Mouse (Mus musculus) forebrain, embryonic 14.5 days (tissue): Measurements from ENCODE around the gene Mroh2a. TPM values are rescaled to one million over a fixed set of nuclear protein-coding genes. Genes with fewer than 3 reads are reported as not detected.

ENCODE experiments used
- ATAC-seq: fragments of 200-750 bp; cut with Nextera tagmentation; 2 replicates; pipeline ENCODE4 v1.8.0; 2017; ENCODE audit warnings: mild to moderate bottlenecking, moderate library complexity
- DNase-seq: peaks from one replicate; pipeline ENCODE4 v3.0.0-alpha.2; 2015; ENCODE audit warnings: low spot score
- H3K27ac ChIP-seq: fragments of 300-500 bp; sonication (generic); 2 replicates; pipeline ENCODE4 v1.5.1; 2014; ENCODE audit warnings: low read depth, mild to moderate bottlenecking, control low read depth, low read length, moderate library complexity
- H3K27me3 ChIP-seq: fragments of 300-500 bp; sonication (generic); replicated peaks from 2 replicates; pipeline ENCODE4 v1.6.1; 2014; ENCODE audit warnings: low read length, control low read depth, mixed read lengths; ENCODE audit not compliant: control insufficient read depth, insufficient read depth
- H3K36me3 ChIP-seq: fragments of 300-500 bp; sonication (generic); 2 replicates; pipeline ENCODE4 v1.6.1; 2014; ENCODE audit warnings: low read length, control low read depth; ENCODE audit not compliant: control insufficient read depth, insufficient read depth
- H3K4me1 ChIP-seq: fragments of 300-500 bp; sonication (generic); 2 replicates; pipeline ENCODE4 v1.6.1; 2014; ENCODE audit warnings: antibody characterized with exemption, low read length, control low read depth; ENCODE audit not compliant: control insufficient read depth, insufficient read depth
- H3K4me2 ChIP-seq: fragments of 300-500 bp; sonication (generic); 2 replicates; pipeline ENCODE4 v1.6.1; 2014; ENCODE audit warnings: mild to moderate bottlenecking, control low read depth, low read length
- H3K4me3 ChIP-seq: fragments of 300-500 bp; sonication (generic); 2 replicates; pipeline ENCODE4 v1.5.1; 2014; ENCODE audit warnings: low read depth, low read length, control low read depth
- H3K9ac ChIP-seq: fragments of 300-500 bp; sonication (generic); 2 replicates; pipeline ENCODE4 v1.6.1; 2014; ENCODE audit warnings: mild to moderate bottlenecking, low read length, control low read depth, moderate library complexity
- H3K9me3 ChIP-seq: fragments of 300-500 bp; sonication (generic); replicated peaks from 2 replicates; pipeline ENCODE4 v1.6.1; 2016; ENCODE audit warnings: low read length, control low read depth, mixed read lengths; ENCODE audit not compliant: control insufficient read depth
- WGBS: fragments of 180-500 bp; shearing (Covaris S2); extraction: QIAGEN DNeasy Blood & Tissue Kit; methylation state at CpG from one replicate; pipeline ENCODE4 v1.1.7; 2014; 5-methylcytosine and 5-hydroxymethylcytosine counted together
- polyA plus RNA-seq: library from polyadenylated mRNA; unstranded; fragments of >200 nt; fragmentation: Nextera tagmentation; extraction: Ambion mirVana; gene quantifications from 2 replicates; pipeline ENCODE4 v1.2.1, GENCODE M21; 2014

Mroh2a gene
- polyA plus RNA-seq, 1 experiment from 2014 or later, result 1.7 TPM

GRCm38 (mm10) chr1:88286887-88287696 lies 60.3 kb downstream of the Mroh2a start:
- peaks cover 76% of the 10 kb centered on the region for H3K9me3 ChIP-seq
- WGBS, result 76% methylated on average over 13 of the region's 13 CpGs

GRCm38 (mm10) chr1:88287697-88287980 lies 60.9 kb downstream of the Mroh2a start:
- Histone ChIP-seq H3K4me1 (no peaks in the 10 kb centered on the region), H3K9ac (no peak overlapping the region), H3K4me2 (no peak overlapping the region), H3K4me3 (no peak overlapping the region), H3K36me3 (no peaks in the 10 kb centered on the region), H3K27ac (no peak overlapping the region), H3K27me3 (no peaks in the 10 kb centered on the region), H3K9me3 (peaks cover 78% of the 10 kb centered on the region)
- ATAC-seq (0 out of 2 replicates have a peak, but pooled peaks have one; percentile 2), DNase-seq (peak; percentile 63)
- 38% methylated on average over 5 of the region's 5 CpGs for WGBS

More at GRCm38 (mm10) chr1:88286887-88287696, 60.3 kb downstream of the Mroh2a start:
- ATAC-seq (no peak), DNase-seq (no peak)
- no peak overlapping the region for H3K27ac ChIP-seq
- H3K4me2 ChIP-seq, result no peak overlapping the region
- no peak overlapping the region for H3K9ac ChIP-seq
- H3K4me3 ChIP-seq, result no peak overlapping the region
- no peaks in the 10 kb centered on the region for H3K4me1 ChIP-seq
- no peaks in the 10 kb centered on the region for H3K27me3 ChIP-seq
- no peaks in the 10 kb centered on the region for H3K36me3 ChIP-seq

GRCm38 (mm10) chr1:88288056-88288788 lies 61.4 kb downstream of the Mroh2a start:
- Histone ChIP-seq H3K4me2 (no peak overlapping the region), H3K36me3 (no peaks in the 10 kb centered on the region), H3K4me1 (no peaks in the 10 kb centered on the region), H3K9me3 (peaks cover 72% of the 10 kb centered on the region), H3K4me3 (no peak overlapping the region), H3K9ac (no peak overlapping the region), H3K27ac (no peak overlapping the region), H3K27me3 (no peaks in the 10 kb centered on the region)
- DNase-seq (no peak), ATAC-seq (no peak)
- WGBS, result 45% methylated on average over 3 of the region's 3 CpGs

- H3K9me3 ChIP-seq, result peaks cover 69% of the 10 kb centered on the region
- DNase-seq, result no peak
Observed at GRCm38 (mm10) chr1:88288789-88289127, 62.0 kb downstream of the Mroh2a start.

GRCm38 (mm10) chr1:88289152-88289551 lies 62.4 kb downstream of the Mroh2a start:
- Histone ChIP-seq H3K36me3 (no peaks in the 10 kb centered on the region), H3K9me3 (peaks cover 65% of the 10 kb centered on the region)

More at GRCm38 (mm10) chr1:88288789-88289127, 62.0 kb downstream of the Mroh2a start:
- no peak for ATAC-seq
- Histone ChIP-seq H3K4me2 (no peak overlapping the region), H3K9ac (no peak overlapping the region), H3K4me1 (no peaks in the 10 kb centered on the region), H3K4me3 (no peak overlapping the region), H3K27me3 (no peaks in the 10 kb centered on the region), H3K27ac (no peak overlapping the region), H3K36me3 (no peaks in the 10 kb centered on the region)
- 76% methylated on average over 3 of the region's 3 CpGs for WGBS

GRCm38 (mm10) chr1:88289917-88290316 lies 63.1 kb downstream of the Mroh2a start:
- H3K27me3 ChIP-seq, result no peaks in the 10 kb centered on the region
- DNase-seq, result no peak
- no peak overlapping the region for H3K4me2 ChIP-seq
- H3K4me1 ChIP-seq, result no peaks in the 10 kb centered on the region
- no peak overlapping the region for H3K9ac ChIP-seq
- H3K4me3 ChIP-seq, result no peak overlapping the region
- H3K36me3 ChIP-seq, result no peaks in the 10 kb centered on the region
- whole genome bisulfite sequencing, result 41% methylated on average over 4 of the region's 4 CpGs
- no peak overlapping the region for H3K27ac ChIP-seq
- H3K9me3 ChIP-seq, result peaks cover 57% of the 10 kb centered on the region
- ATAC-seq, result no peak

More at GRCm38 (mm10) chr1:88289152-88289551, 62.4 kb downstream of the Mroh2a start:
- no peaks in the 10 kb centered on the region for H3K4me1 ChIP-seq
- no peak overlapping the region for H3K4me2 ChIP-seq
- WGBS, result 43% methylated on average over 2 of the region's 2 CpGs
- H3K27ac ChIP-seq, result no peak overlapping the region
- DNase-seq (no peak), ATAC-seq (no peak)
- no peak overlapping the region for H3K9ac ChIP-seq
- H3K27me3 ChIP-seq, result no peaks in the 10 kb centered on the region
- no peak overlapping the region for H3K4me3 ChIP-seq

GRCm38 (mm10) chr1:88290511-88290910 lies 63.7 kb downstream of the Mroh2a start:
- H3K27me3 ChIP-seq, result no peaks in the 10 kb centered on the region
- H3K27ac ChIP-seq, result no peak overlapping the region
- H3K4me3 ChIP-seq, result no peak overlapping the region
- H3K4me1 ChIP-seq, result no peaks in the 10 kb centered on the region
- peaks cover 55% of the 10 kb centered on the region for H3K9me3 ChIP-seq
- no peaks in the 10 kb centered on the region for H3K36me3 ChIP-seq
- H3K4me2 ChIP-seq, result no peak overlapping the region
- 65% methylated on average over 1 of the region's 1 CpGs for WGBS
- no peak overlapping the region for H3K9ac ChIP-seq
- DNase-seq, result no peak
- ATAC-seq, result no peak

- Histone ChIP-seq H3K4me2 (no peak overlapping the region), H3K9ac (no peak overlapping the region), H3K4me1 (no peaks in the 10 kb centered on the region), H3K4me3 (no peak overlapping the region), H3K27ac (no peak overlapping the region), H3K27me3 (no peaks in the 10 kb centered on the region), H3K36me3 (no peaks in the 10 kb centered on the region), H3K9me3 (peaks cover 55% of the 10 kb centered on the region)
- ATAC-seq (no peak), DNase-seq (no peak)
- 67% methylated on average over 3 of the region's 3 CpGs for WGBS
Observed at GRCm38 (mm10) chr1:88291409-88292005, 64.7 kb downstream of the Mroh2a start.

- ATAC-seq (no peak), DNase-seq (no peak)
- Histone ChIP-seq H3K4me2 (no peak overlapping the region), H3K9ac (no peak overlapping the region), H3K4me3 (no peak overlapping the region), H3K9me3 (peaks cover 54% of the 10 kb centered on the region), H3K27me3 (no peaks in the 10 kb centered on the region), H3K36me3 (no peaks in the 10 kb centered on the region), H3K4me1 (no peaks in the 10 kb centered on the region), H3K27ac (no peak overlapping the region)
- 55% methylated on average over 2 of the region's 2 CpGs for whole genome bisulfite sequencing
Observed at GRCm38 (mm10) chr1:88292057-88292456, 65.3 kb downstream of the Mroh2a start.
